Mouse (Mus musculus): ENCODE data around the gene Dapk2. TPM values are rescaled to one million over a fixed set of nuclear protein-coding genes. Genes with fewer than 3 reads are reported as not detected.

The Dapk2 gene
- 5.4 and 11.6 TPM in 2 replicates for polyA plus RNA-seq (2012; rRNA removed; ENCODE audit: low replicate concordance)

DNA sequence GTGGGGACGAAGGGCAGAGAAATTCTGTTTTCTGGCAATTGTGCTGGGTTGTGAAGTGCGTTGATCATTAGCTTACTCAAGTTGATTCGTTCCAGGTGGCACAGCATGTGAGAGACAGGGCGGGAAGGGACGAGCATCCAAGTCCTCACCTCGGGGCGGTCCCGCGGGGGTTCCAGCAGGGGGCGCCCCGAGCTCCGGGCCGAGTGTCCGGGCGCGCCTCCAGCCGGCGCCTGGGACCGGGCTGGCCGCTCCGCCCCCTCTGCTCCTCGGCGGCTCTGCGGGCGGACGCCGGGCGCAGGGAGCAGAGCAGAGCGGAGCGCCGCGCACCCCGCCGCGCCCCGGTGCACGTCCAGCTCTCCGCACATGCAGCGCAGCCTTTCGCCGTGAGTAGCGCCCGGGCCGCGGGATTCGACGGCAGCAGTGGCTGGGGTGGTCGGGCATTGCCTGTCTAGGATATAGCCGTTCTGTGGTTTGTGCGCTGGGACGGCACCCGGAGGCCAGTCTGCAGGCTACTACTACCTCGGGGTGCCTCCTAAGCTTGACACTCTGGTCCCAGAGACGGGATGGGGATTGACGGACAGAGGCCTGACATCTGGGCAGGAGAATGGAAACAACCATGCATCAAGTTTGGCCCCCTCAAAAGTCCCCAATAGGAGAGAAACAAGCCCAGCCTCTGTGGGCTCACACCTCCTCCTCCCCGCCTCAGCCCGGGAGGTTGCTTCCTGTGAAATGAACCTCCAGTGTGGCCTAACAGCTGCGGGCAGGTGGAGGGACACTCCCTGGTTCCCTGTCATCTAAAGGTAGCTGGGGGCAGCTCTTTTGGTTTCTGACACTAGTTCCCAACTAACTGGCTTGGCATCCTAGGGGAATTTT lies at the start of gene Dapk2:
Gene Dapk2 (plus strand): TSS at position 266 of the 873 bp plus-strand sequence.

GRCm38 (mm10) chr9:66126456-66127192 lies 31.4 kb upstream of the Dapk2 start, which contains the start of the genes Snx1 and Ciao2a:
Gene Snx1 (minus strand): TSS chr9:66126587.
Gene Ciao2a (plus strand): TSS chr9:66126611.

Other genes starting within 250 kb of the Dapk2 start
- gene Trip4, start 249.4 kb upstream of the Dapk2 start, polyA plus RNA-seq (2012; rRNA removed; ENCODE audit: low replicate concordance): 2.2 and 3.1 TPM in 2 replicates
- gene Csnk1g1, start 249.3 kb upstream of the Dapk2 start, polyA plus RNA-seq (2012; rRNA removed; ENCODE audit: low replicate concordance): 1.7 and 2.7 TPM in 2 replicates
- gene Ppib, start 98.0 kb upstream of the Dapk2 start, polyA plus RNA-seq (2012; rRNA removed; ENCODE audit: low replicate concordance): 109 and 110 TPM in 2 replicates
- gene Snx22, start 88.5 kb upstream of the Dapk2 start, polyA plus RNA-seq (2012; rRNA removed; ENCODE audit: low replicate concordance): 0.21 and 0.82 TPM in 2 replicates
- gene Snx1, start 31.6 kb upstream of the Dapk2 start, polyA plus RNA-seq (2012; rRNA removed; ENCODE audit: low replicate concordance): 29.3 and 47.8 TPM in 2 replicates
- gene Ciao2a, start 31.6 kb upstream of the Dapk2 start, polyA plus RNA-seq (2012; rRNA removed; ENCODE audit: low replicate concordance): 6.4 and 6.6 TPM in 2 replicates
- gene Herc1, start 192.2 kb downstream of the Dapk2 start, polyA plus RNA-seq (2012; rRNA removed; ENCODE audit: low replicate concordance): 5.9 and 6.5 TPM in 2 replicates